Mouse (Mus musculus) midbrain, embryonic 15.5 days (tissue): ENCODE data around the gene Ampd3. TPM values are rescaled to one million over a fixed set of nuclear protein-coding genes. Genes with fewer than 3 reads are reported as not detected.

Experiments
- ATAC-seq: fragments of 200-750 bp; cut with Nextera tagmentation; replicated peaks from 2 replicates; pipeline ENCODE4 v1.8.0; 2017; ENCODE audit warnings: moderate TSS enrichment
- H3K27ac ChIP-seq: fragments of 300-500 bp; sonication (generic); 2 replicates; pipeline ENCODE4 v1.5.1; 2015; ENCODE audit warnings: mild to moderate bottlenecking, inconsistent platforms
- H3K27me3 ChIP-seq: fragments of 300-500 bp; sonication (generic); replicated peaks from 2 replicates; pipeline ENCODE4 v1.6.1; 2015; ENCODE audit warnings: inconsistent platforms
- H3K36me3 ChIP-seq: fragments of 300-500 bp; sonication (generic); replicated peaks from 2 replicates; pipeline ENCODE4 v1.6.1; 2015; ENCODE audit warnings: inconsistent platforms
- H3K4me1 ChIP-seq: fragments of 300-500 bp; sonication (generic); 2 replicates; pipeline ENCODE4 v1.6.1; 2015; ENCODE audit warnings: inconsistent platforms
- H3K4me2 ChIP-seq: fragments of 300-500 bp; sonication (generic); 2 replicates; pipeline ENCODE4 v1.6.1; 2015; ENCODE audit warnings: inconsistent platforms, mild to moderate bottlenecking, moderate library complexity
- H3K4me3 ChIP-seq: fragments of 300-500 bp; sonication (generic); 2 replicates; pipeline ENCODE4 v1.5.1; 2015; ENCODE audit warnings: mild to moderate bottlenecking, inconsistent platforms
- H3K9ac ChIP-seq: fragments of 300-500 bp; sonication (generic); 2 replicates; pipeline ENCODE4 v1.6.1; 2015; ENCODE audit warnings: mild to moderate bottlenecking, inconsistent platforms
- H3K9me3 ChIP-seq: fragments of 300-500 bp; sonication (generic); 2 replicates; pipeline ENCODE4 v1.6.1; 2016; ENCODE audit warnings: inconsistent platforms
- WGBS: fragments of 180-500 bp; shearing (Covaris S2); methylation state at CpG from one replicate; pipeline ENCODE4 v1.1.7; 2015; ENCODE audit warnings: mixed read lengths; 5-methylcytosine and 5-hydroxymethylcytosine counted together
- polyA plus RNA-seq: library from polyadenylated mRNA; unstranded; fragments of >200 nt; fragmentation: Nextera tagmentation; extraction: Ambion mirVana; gene quantifications from 2 replicates; pipeline ENCODE4 v1.2.1, GENCODE M21; 2015

Gene Ampd3
- polyA plus RNA-seq, 1 experiment from 2014 or later, result 9.7 TPM

GRCm38 (mm10) chr7:110808962-110809361 lies 41.0 kb downstream of the Ampd3 start:
- H3K36me3 ChIP-seq, result no peaks in the 10 kb centered on the region
- ATAC-seq, result no peak
- no peak overlapping the region for H3K27ac ChIP-seq
- H3K9ac ChIP-seq, result no peak overlapping the region
- no peak overlapping the region for H3K4me3 ChIP-seq
- no peak overlapping the region for H3K4me2 ChIP-seq
- H3K27me3 ChIP-seq, result no peaks in the 10 kb centered on the region
- H3K4me1 ChIP-seq, result no peaks in the 10 kb centered on the region
- no peaks in the 10 kb centered on the region for H3K9me3 ChIP-seq
- WGBS, result 69% methylated on average over 3 of the region's 3 CpGs

GRCm38 (mm10) chr7:110809585-110810557 lies 41.9 kb downstream of the Ampd3 start:
- Histone ChIP-seq H3K36me3 (no peaks in the 10 kb centered on the region), H3K27me3 (no peaks in the 10 kb centered on the region), H3K4me3 (no peak overlapping the region), H3K9me3 (no peaks in the 10 kb centered on the region), H3K27ac (no peak overlapping the region), H3K4me2 (no peak overlapping the region), H3K9ac (no peak overlapping the region), H3K4me1 (no peaks in the 10 kb centered on the region)
- no peak for ATAC-seq
- 84% methylated on average over 18 of the region's 18 CpGs for WGBS

DNA sequence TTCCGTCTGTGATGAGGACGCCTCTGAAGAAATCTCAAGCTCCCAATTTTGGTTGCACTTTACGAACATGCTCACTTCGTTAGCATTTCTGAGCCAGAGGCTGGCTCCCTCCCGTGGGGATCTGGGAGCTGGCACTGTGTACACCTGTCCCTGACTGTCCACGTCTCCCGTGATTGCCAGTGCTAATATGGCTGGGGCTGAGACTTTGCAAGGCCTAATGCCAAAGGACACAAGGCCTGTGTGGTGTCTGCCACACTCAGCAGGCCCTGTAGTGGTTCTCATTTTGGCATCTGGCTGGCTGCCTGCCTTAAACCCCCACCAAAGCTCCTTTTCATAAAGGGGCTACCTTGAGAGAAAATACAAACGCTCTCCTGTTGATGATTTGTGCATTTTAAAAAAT lies 43.0 kb downstream of the Ampd3 start:
- H3K36me3 ChIP-seq, result no peaks in the 10 kb centered on the region
- H3K9me3 ChIP-seq, result no peaks in the 10 kb centered on the region
- H3K4me3 ChIP-seq, result no peak overlapping the region
- 80% methylated on average over 8 of the region's 8 CpGs for WGBS
- ATAC-seq, result no peak
- H3K9ac ChIP-seq, result no peak overlapping the region
- H3K4me2 ChIP-seq, result no peak overlapping the region
- no peaks in the 10 kb centered on the region for H3K27me3 ChIP-seq
- H3K27ac ChIP-seq, result no peak overlapping the region
- H3K4me1 ChIP-seq, result no peaks in the 10 kb centered on the region

GRCm38 (mm10) chr7:110811529-110811928 lies 43.5 kb downstream of the Ampd3 start:
- Histone ChIP-seq H3K9ac (no peak overlapping the region), H3K4me3 (no peak overlapping the region), H3K4me2 (no peak overlapping the region), H3K36me3 (no peaks in the 10 kb centered on the region), H3K4me1 (no peaks in the 10 kb centered on the region), H3K27me3 (no peaks in the 10 kb centered on the region), H3K27ac (no peak overlapping the region), H3K9me3 (no peaks in the 10 kb centered on the region)
- ATAC-seq, result no peak
- WGBS, result 89% methylated on average over 5 of the region's 5 CpGs

- WGBS, result 93% methylated on average over 1 of the region's 1 CpGs
Observed at GRCm38 (mm10) chr7:110813983-110814382, 46.0 kb downstream of the Ampd3 start.

GRCm38 (mm10) chr7:110816037-110816436 lies 48.0 kb downstream of the Ampd3 start:
- 0 out of 2 replicates have a peak, but pooled peaks have one; percentile 33 for ATAC-seq
- Histone ChIP-seq H3K4me2 (no peak overlapping the region), H3K27me3 (no peaks in the 10 kb centered on the region), H3K4me3 (no peak overlapping the region), H3K27ac (no peak overlapping the region), H3K9me3 (no peaks in the 10 kb centered on the region), H3K4me1 (no peaks in the 10 kb centered on the region), H3K36me3 (no peaks in the 10 kb centered on the region), H3K9ac (no peak overlapping the region)
- WGBS, result 75% methylated on average over 5 of the region's 5 CpGs

More at GRCm38 (mm10) chr7:110813983-110814382, 46.0 kb downstream of the Ampd3 start:
- H3K36me3 ChIP-seq, result no peaks in the 10 kb centered on the region
- no peak overlapping the region for H3K4me3 ChIP-seq
- no peaks in the 10 kb centered on the region for H3K9me3 ChIP-seq
- H3K9ac ChIP-seq, result no peak overlapping the region
- no peaks in the 10 kb centered on the region for H3K4me1 ChIP-seq
- no peak for ATAC-seq
- no peak overlapping the region for H3K4me2 ChIP-seq
- H3K27me3 ChIP-seq, result no peaks in the 10 kb centered on the region
- H3K27ac ChIP-seq, result no peak overlapping the region

- Histone ChIP-seq H3K27me3 (no peaks in the 10 kb centered on the region), H3K27ac (no peak overlapping the region), H3K4me3 (no peak overlapping the region), H3K4me1 (no peaks in the 10 kb centered on the region), H3K9ac (no peak overlapping the region), H3K36me3 (0 out of 2 replicates have a peak, but pooled peaks cover 3% of the 10 kb centered on the region), H3K4me2 (no peak overlapping the region), H3K9me3 (no peaks in the 10 kb centered on the region)
- WGBS, result 86% methylated on average over 6 of the region's 6 CpGs
- no peak for ATAC-seq
Observed at GRCm38 (mm10) chr7:110818206-110818605, 50.2 kb downstream of the Ampd3 start.

GRCm38 (mm10) chr7:110818787-110819350 lies 50.9 kb downstream of the Ampd3 start:
- Histone ChIP-seq H3K9me3 (no peaks in the 10 kb centered on the region), H3K4me3 (no peak overlapping the region), H3K27me3 (no peaks in the 10 kb centered on the region), H3K9ac (no peak overlapping the region), H3K4me1 (no peaks in the 10 kb centered on the region), H3K4me2 (no peak overlapping the region), H3K27ac (no peak overlapping the region), H3K36me3 (0 out of 2 replicates have a peak, but pooled peaks cover 8% of the 10 kb centered on the region)
- no peak for ATAC-seq
- WGBS, result 92% methylated on average over 11 of the region's 11 CpGs

GRCm38 (mm10) chr7:110821068-110821467 lies 53.1 kb downstream of the Ampd3 start:
- ATAC-seq, result no peak
- Histone ChIP-seq H3K27me3 (no peaks in the 10 kb centered on the region), H3K4me2 (no peak overlapping the region), H3K27ac (no peak overlapping the region), H3K4me1 (no peaks in the 10 kb centered on the region), H3K9me3 (no peaks in the 10 kb centered on the region), H3K9ac (no peak overlapping the region), H3K4me3 (no peak overlapping the region), H3K36me3 (peaks cover 19% of the 10 kb centered on the region; the same call in 1 of the 2 replicates)
- WGBS, result 63% methylated on average over 5 of the region's 5 CpGs

GRCm38 (mm10) chr7:110821653-110822052 lies 53.6 kb downstream of the Ampd3 start:
- no peak for ATAC-seq
- 61% methylated on average over 3 of the region's 3 CpGs for WGBS
- Histone ChIP-seq H3K4me1 (no peaks in the 10 kb centered on the region), H3K27me3 (no peaks in the 10 kb centered on the region), H3K27ac (no peak overlapping the region), H3K4me3 (no peak overlapping the region), H3K36me3 (peaks cover 19% of the 10 kb centered on the region; the same call in 1 of the 2 replicates), H3K9me3 (no peaks in the 10 kb centered on the region), H3K9ac (no peak overlapping the region), H3K4me2 (no peak overlapping the region)

DNA sequence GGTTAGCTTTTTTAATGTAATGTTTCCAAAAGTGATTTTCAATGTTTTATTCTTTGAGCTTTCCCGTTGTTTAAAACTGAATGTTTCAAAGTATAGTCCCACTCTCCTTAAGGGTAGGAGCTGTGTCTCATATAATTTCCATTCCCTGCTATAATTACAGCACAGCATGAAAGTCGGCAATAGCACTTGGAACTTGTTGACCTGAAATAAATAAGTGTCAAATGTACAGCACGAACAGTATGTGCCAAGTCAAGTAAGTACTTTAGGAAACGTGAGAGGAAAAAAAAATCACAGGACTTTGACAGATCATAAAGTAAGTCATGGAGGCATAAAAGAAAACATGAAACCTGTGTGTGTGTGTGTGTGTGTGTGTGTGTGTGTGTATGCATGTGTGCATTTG lies 54.0 kb downstream of the Ampd3 start:
- Histone ChIP-seq H3K4me3 (no peak overlapping the region), H3K4me2 (no peak overlapping the region), H3K27ac (no peak overlapping the region), H3K4me1 (no peaks in the 10 kb centered on the region), H3K36me3 (peaks cover 19% of the 10 kb centered on the region; the same call in 1 of the 2 replicates), H3K9me3 (no peaks in the 10 kb centered on the region), H3K9ac (no peak overlapping the region), H3K27me3 (no peaks in the 10 kb centered on the region)
- WGBS, result 83% methylated on average over 4 of the region's 4 CpGs
- ATAC-seq, result no peak

- ATAC-seq, result no peak
- no peak overlapping the region for H3K27ac ChIP-seq
- WGBS, result 91% methylated on average over 8 of the region's 8 CpGs
- no peak overlapping the region for H3K4me3 ChIP-seq
- H3K9me3 ChIP-seq, result no peaks in the 10 kb centered on the region
- H3K9ac ChIP-seq, result no peak overlapping the region
- no peak overlapping the region for H3K4me2 ChIP-seq
- peaks cover 19% of the 10 kb centered on the region; the same call in 1 of the 2 replicates for H3K36me3 ChIP-seq
- H3K27me3 ChIP-seq, result no peaks in the 10 kb centered on the region
- H3K4me1 ChIP-seq, result no peaks in the 10 kb centered on the region
Observed at GRCm38 (mm10) chr7:110823076-110823475, 55.1 kb downstream of the Ampd3 start.
